Mouse (Mus musculus) forebrain, postnatal 0 days (tissue): ENCODE results near the gene Gm12166. TPM values are rescaled to one million over a fixed set of nuclear protein-coding genes. Genes with fewer than 3 reads are reported as not detected.
"Not testable (repeated sequence)": the region's sequence is repeated elsewhere in the genome, so short reads cannot be mapped to it uniquely, and the experiment has no call there.

Experiments used
- ATAC-seq: fragments of 200-750 bp; cut with Nextera tagmentation; 2 replicates; pipeline ENCODE4 v1.8.0; 2017; ENCODE audit warnings: mild to moderate bottlenecking, moderate library complexity
- DNase-seq: peaks from one replicate; pipeline ENCODE4 v3.0.0-alpha.2; 2015
- H3K27ac ChIP-seq: fragments of 300-500 bp; sonication (generic); 2 replicates; pipeline ENCODE4 v1.5.1; 2014; ENCODE audit warnings: low read depth, mild to moderate bottlenecking, antibody characterized with exemption, low read length, moderate library complexity, mixed read lengths
- H3K27me3 ChIP-seq: fragments of 300-500 bp; sonication (generic); 2 replicates; pipeline ENCODE4 v1.6.1; 2014; ENCODE audit warnings: mild to moderate bottlenecking, low read length, mixed read lengths; ENCODE audit not compliant: insufficient read depth
- H3K36me3 ChIP-seq: fragments of 300-500 bp; sonication (generic); 2 replicates; pipeline ENCODE4 v1.6.1; 2014; ENCODE audit warnings: mild to moderate bottlenecking, moderate library complexity; ENCODE audit not compliant: insufficient read depth
- H3K4me1 ChIP-seq: fragments of 300-500 bp; sonication (generic); 2 replicates; pipeline ENCODE4 v1.6.1; 2014; ENCODE audit warnings: antibody characterized with exemption; ENCODE audit not compliant: insufficient read depth
- H3K4me2 ChIP-seq: fragments of 300-500 bp; sonication (generic); 2 replicates; pipeline ENCODE4 v1.6.1; 2014; ENCODE audit warnings: low read depth, mild to moderate bottlenecking, moderate library complexity
- H3K4me3 ChIP-seq: fragments of 300-500 bp; sonication (generic); 2 replicates; pipeline ENCODE4 v1.5.1; 2014; ENCODE audit warnings: low read depth, low read length, mixed read lengths
- H3K9ac ChIP-seq: fragments of 300-500 bp; sonication (generic); 2 replicates; pipeline ENCODE4 v1.6.1; 2014; ENCODE audit warnings: mild to moderate bottlenecking
- H3K9me3 ChIP-seq: fragments of 300-500 bp; sonication (generic); 2 replicates; pipeline ENCODE4 v1.6.1; 2016; ENCODE audit warnings: low read length
- CTCF ChIP-seq: sonication (generic); IDR thresholded peaks from 2 replicates; pipeline ENCODE4 v1.5.1; 2016; ENCODE audit warnings: antibody characterized with exemption, control low read depth, low read depth
- WGBS: fragments of 180-500 bp; shearing (Covaris S2); extraction: QIAGEN DNeasy Blood & Tissue Kit; methylation state at CpG from one replicate; pipeline ENCODE4 v1.1.7; 2014; 5-methylcytosine and 5-hydroxymethylcytosine counted together
- polyA plus RNA-seq: library from polyadenylated mRNA; unstranded; fragments of >200 nt; fragmentation: Nextera tagmentation; extraction: Ambion mirVana; gene quantifications from 2 replicates; pipeline ENCODE4 v1.2.1, GENCODE M21; 2015
- total RNA-seq: library from RNA; depleted of rRNA; stranded (reverse); fragments of >200 nt; gene quantifications from 2 replicates; pipeline ENCODE4 v1.2.3, GENCODE M21; 2014

The Gm12166 gene
- total and polyA plus RNA-seq, 2 experiments from 2014 or later = 6.6 to 15.1 TPM

- DNase-seq = no peak
- peak; percentile 40 for ATAC-seq
- Histone ChIP-seq H3K27me3 (no peaks in the 10 kb centered on the region), H3K4me3 (peak overlapping the region; percentile 71), H3K9ac (peak overlapping the region; percentile 90), H3K9me3 (no peaks in the 10 kb centered on the region), H3K4me1 (peaks cover 6% of the 10 kb centered on the region; the same call in 1 of the 2 replicates), H3K36me3 (no peaks in the 10 kb centered on the region), H3K4me2 (peak overlapping the region; percentile 79), H3K27ac (peak overlapping the region; percentile 88)
- 30% methylated on average over 13 of the region's 13 CpGs for WGBS
- TF ChIP-seq CTCF = no peak
Measured at GRCm38 (mm10) chr11:46054911-46055895, 3.1 kb upstream of the Gm12166 start.

GRCm38 (mm10) chr11:46054311-46054710 lies 2.2 kb upstream of the Gm12166 start:
- Histone ChIP-seq H3K27me3 (no peaks in the 10 kb centered on the region), H3K4me1 (peaks cover 6% of the 10 kb centered on the region; the same call in 1 of the 2 replicates), H3K4me3 (no peak overlapping the region), H3K9ac (no peak overlapping the region), H3K36me3 (no peaks in the 10 kb centered on the region), H3K4me2 (no peak overlapping the region), H3K27ac (no peak overlapping the region), H3K9me3 (no peaks in the 10 kb centered on the region)
- DNase-seq = no peak
- ATAC-seq = no peak
- no peak for TF ChIP-seq CTCF
- 59% methylated on average over 5 of the region's 5 CpGs for WGBS

- not testable (repeated sequence) for DNase-seq, H3K4me1 ChIP-seq
- WGBS = 96% methylated on average over 3 of the region's 3 CpGs
Measured at GRCm38 (mm10) chr11:46053457-46053856, 1.3 kb upstream of the Gm12166 start.

GRCm38 (mm10) chr11:46047264-46047663 lies 4.9 kb downstream of the Gm12166 start:
- 91% methylated on average over 3 of the region's 3 CpGs for whole genome bisulfite sequencing
- Histone ChIP-seq H3K27ac (no peak overlapping the region), H3K9ac (no peak overlapping the region), H3K27me3 (no peaks in the 10 kb centered on the region), H3K4me3 (no peak overlapping the region), H3K36me3 (no peaks in the 10 kb centered on the region), H3K9me3 (no peaks in the 10 kb centered on the region), H3K4me2 (no peak overlapping the region), H3K4me1 (no peaks in the 10 kb centered on the region)
- TF ChIP-seq CTCF = no peak
- ATAC-seq (no peak), DNase-seq (no peak)

More at GRCm38 (mm10) chr11:46053457-46053856, 1.3 kb upstream of the Gm12166 start:
- not testable (repeated sequence) for H3K9me3 ChIP-seq, H3K36me3 ChIP-seq, H3K4me2 ChIP-seq, H3K4me3 ChIP-seq, H3K27me3 ChIP-seq, ATAC-seq, H3K9ac ChIP-seq, H3K27ac ChIP-seq

GRCm38 (mm10) chr11:46044781-46045180 lies 7.3 kb downstream of the Gm12166 start:
- Histone ChIP-seq H3K9ac (no peak overlapping the region), H3K27me3 (no peaks in the 10 kb centered on the region), H3K4me2 (no peak overlapping the region), H3K9me3 (no peaks in the 10 kb centered on the region), H3K4me1 (no peaks in the 10 kb centered on the region), H3K4me3 (no peak overlapping the region), H3K27ac (no peak overlapping the region), H3K36me3 (no peaks in the 10 kb centered on the region)
- no peak for DNase-seq
- no peak for TF ChIP-seq CTCF
- 93% methylated on average over 5 of the region's 5 CpGs for WGBS
- ATAC-seq = no peak

- Histone ChIP-seq H3K4me1 (no peaks in the 10 kb centered on the region), H3K4me3 (no peak overlapping the region), H3K27ac (no peak overlapping the region), H3K36me3 (no peaks in the 10 kb centered on the region), H3K27me3 (no peaks in the 10 kb centered on the region), H3K9me3 (no peaks in the 10 kb centered on the region), H3K9ac (no peak overlapping the region), H3K4me2 (no peak overlapping the region)
- no peak for TF ChIP-seq CTCF
- WGBS = 87% methylated on average over 12 of the region's 12 CpGs
- ATAC-seq (no peak), DNase-seq (no peak)
Measured at GRCm38 (mm10) chr11:46041607-46042267, 10.4 kb downstream of the Gm12166 start.
